Mouse (Mus musculus): ENCODE data around the gene Ncoa3. TPM values are rescaled to one million over a fixed set of nuclear protein-coding genes. Genes with fewer than 3 reads are reported as not detected.

The Ncoa3 gene
- polyA plus RNA-seq, 1 experiment from 2014 or later = 17.4 TPM

GRCm38 (mm10) chr2:166021642-166022041 lies 29.2 kb downstream of the Ncoa3 start:
- Histone ChIP-seq H3K27ac (ENCODE audit: poor library complexity, severe bottlenecking) (peak overlapping the region; percentile 6; the same call in 1 of the 2 replicates), H3K4me3 (no peak overlapping the region), H3K9ac (no peak overlapping the region), H3K4me2 (no peak overlapping the region), H3K27me3 (replicated peaks) (no peaks in the 10 kb centered on the region), H3K9me3 (replicated peaks) (no peaks in the 10 kb centered on the region), H3K4me1 (replicated peaks) (peaks cover 46% of the 10 kb centered on the region), H3K36me3 (no peaks in the 10 kb centered on the region)
- no peak for ATAC-seq (ENCODE audit: insufficient number of reproducible peaks, low FRiP score)
- WGBS = 43% methylated on average over 3 of the region's 3 CpGs

- peaks cover 42% of the 10 kb centered on the region for H3K4me1 ChIP-seq (replicated peaks)
- peak overlapping the region; percentile 58 for H3K27ac ChIP-seq (ENCODE audit: poor library complexity, severe bottlenecking)
- 0 out of 2 replicates have a peak overlapping the region, but pooled peaks have one; percentile 9 for H3K4me2 ChIP-seq
- H3K27me3 ChIP-seq (replicated peaks) = no peaks in the 10 kb centered on the region
- 47% methylated on average over 8 of the region's 8 CpGs for WGBS
- no peaks in the 10 kb centered on the region for H3K9me3 ChIP-seq (replicated peaks)
- ATAC-seq (ENCODE audit: insufficient number of reproducible peaks, low FRiP score) = no peak
- no peaks in the 10 kb centered on the region for H3K36me3 ChIP-seq
- H3K9ac ChIP-seq = no peak overlapping the region
- no peak overlapping the region for H3K4me3 ChIP-seq
Measured at GRCm38 (mm10) chr2:166022327-166022726, 29.9 kb downstream of the Ncoa3 start.

GRCm38 (mm10) chr2:166024079-166024478 lies 31.6 kb downstream of the Ncoa3 start:
- Histone ChIP-seq H3K27me3 (replicated peaks) (no peaks in the 10 kb centered on the region), H3K4me3 (no peak overlapping the region), H3K9ac (no peak overlapping the region), H3K9me3 (replicated peaks) (no peaks in the 10 kb centered on the region), H3K4me1 (replicated peaks) (peaks cover 38% of the 10 kb centered on the region), H3K4me2 (no peak overlapping the region), H3K36me3 (no peaks in the 10 kb centered on the region), H3K27ac (ENCODE audit: poor library complexity, severe bottlenecking) (no peak overlapping the region)
- 76% methylated on average over 3 of the region's 3 CpGs for WGBS
- ATAC-seq (ENCODE audit: insufficient number of reproducible peaks, low FRiP score) = no peak

DNA sequence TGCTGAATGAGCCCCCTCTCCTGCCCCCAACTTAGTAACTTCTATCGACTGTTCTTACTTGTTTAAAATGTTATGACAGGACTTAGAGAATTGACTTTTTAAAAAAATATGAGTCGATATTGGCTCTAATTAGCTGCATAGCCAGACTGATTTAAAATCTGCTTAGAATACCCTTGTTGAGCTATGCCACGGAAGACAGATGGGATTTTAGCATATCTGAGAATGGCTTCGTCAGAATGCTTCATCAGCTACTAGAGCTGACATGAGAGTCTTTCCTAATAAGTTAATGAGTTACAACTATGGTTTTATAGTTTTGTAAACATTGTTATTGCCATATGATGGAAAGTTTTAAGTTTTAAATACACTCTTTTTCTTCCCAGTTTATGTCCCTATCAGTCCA lies 32.2 kb downstream of the Ncoa3 start:
- no peak overlapping the region for H3K9ac ChIP-seq
- ATAC-seq (ENCODE audit: insufficient number of reproducible peaks, low FRiP score) = no peak
- H3K4me2 ChIP-seq = no peak overlapping the region
- H3K4me3 ChIP-seq = no peak overlapping the region
- H3K27me3 ChIP-seq (replicated peaks) = no peaks in the 10 kb centered on the region
- H3K4me1 ChIP-seq (replicated peaks) = peaks cover 41% of the 10 kb centered on the region
- no peak overlapping the region for H3K27ac ChIP-seq (ENCODE audit: poor library complexity, severe bottlenecking)
- 92% methylated on average over 4 of the region's 4 CpGs for WGBS
- no peaks in the 10 kb centered on the region for H3K9me3 ChIP-seq (replicated peaks)
- no peaks in the 10 kb centered on the region for H3K36me3 ChIP-seq

GRCm38 (mm10) chr2:166025943-166026342 lies 33.5 kb downstream of the Ncoa3 start:
- Histone ChIP-seq H3K9ac (no peak overlapping the region; the same call in 1 of the 2 replicates), H3K27ac (ENCODE audit: poor library complexity, severe bottlenecking) (no peak overlapping the region), H3K4me2 (no peak overlapping the region), H3K4me3 (no peak overlapping the region), H3K27me3 (replicated peaks) (no peaks in the 10 kb centered on the region), H3K4me1 (replicated peaks) (peaks cover 44% of the 10 kb centered on the region), H3K9me3 (replicated peaks) (no peaks in the 10 kb centered on the region), H3K36me3 (no peaks in the 10 kb centered on the region)
- WGBS = 73% methylated on average over 5 of the region's 5 CpGs
- no peak for ATAC-seq (ENCODE audit: insufficient number of reproducible peaks, low FRiP score)

GRCm38 (mm10) chr2:166027834-166028233 lies 35.4 kb downstream of the Ncoa3 start:
- Histone ChIP-seq H3K4me1 (replicated peaks) (peaks cover 43% of the 10 kb centered on the region), H3K4me2 (no peak overlapping the region), H3K9me3 (replicated peaks) (no peaks in the 10 kb centered on the region), H3K36me3 (no peaks in the 10 kb centered on the region), H3K27ac (ENCODE audit: poor library complexity, severe bottlenecking) (no peak overlapping the region), H3K27me3 (replicated peaks) (no peaks in the 10 kb centered on the region), H3K4me3 (no peak overlapping the region), H3K9ac (no peak overlapping the region)
- no peak for ATAC-seq (ENCODE audit: insufficient number of reproducible peaks, low FRiP score)
- whole genome bisulfite sequencing = 91% methylated on average over 3 of the region's 3 CpGs

DNA sequence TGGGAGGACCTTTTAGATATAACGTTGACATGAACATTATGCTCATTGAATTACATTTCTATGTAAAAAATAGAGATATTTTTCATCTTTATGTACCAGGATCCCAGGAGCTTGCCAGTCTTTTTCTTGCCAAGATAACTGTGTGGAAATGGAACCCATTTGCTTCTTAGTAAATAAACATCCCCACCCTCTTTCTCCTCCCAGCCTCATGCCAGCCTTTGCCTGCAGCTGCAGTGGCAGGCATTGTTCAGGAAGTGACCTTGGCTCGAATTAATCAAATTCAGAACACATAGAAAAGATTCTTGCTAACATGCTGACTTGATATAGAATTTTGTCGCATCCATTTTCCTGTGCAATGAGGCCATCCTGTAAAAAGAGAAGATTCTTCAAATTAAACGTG lies 36.8 kb downstream of the Ncoa3 start:
- H3K36me3 ChIP-seq = no peaks in the 10 kb centered on the region
- WGBS = 63% methylated on average over 4 of the region's 4 CpGs
- H3K9me3 ChIP-seq (replicated peaks) = no peaks in the 10 kb centered on the region
- ATAC-seq (ENCODE audit: insufficient number of reproducible peaks, low FRiP score) = no peak
- H3K9ac ChIP-seq = no peak overlapping the region
- H3K4me3 ChIP-seq = no peak overlapping the region
- H3K4me1 ChIP-seq (replicated peaks) = peaks cover 37% of the 10 kb centered on the region
- H3K27me3 ChIP-seq (replicated peaks) = no peaks in the 10 kb centered on the region
- H3K4me2 ChIP-seq = no peak overlapping the region
- H3K27ac ChIP-seq (ENCODE audit: poor library complexity, severe bottlenecking) = peak overlapping the region; percentile 40; the same call in 1 of the 2 replicates

DNA sequence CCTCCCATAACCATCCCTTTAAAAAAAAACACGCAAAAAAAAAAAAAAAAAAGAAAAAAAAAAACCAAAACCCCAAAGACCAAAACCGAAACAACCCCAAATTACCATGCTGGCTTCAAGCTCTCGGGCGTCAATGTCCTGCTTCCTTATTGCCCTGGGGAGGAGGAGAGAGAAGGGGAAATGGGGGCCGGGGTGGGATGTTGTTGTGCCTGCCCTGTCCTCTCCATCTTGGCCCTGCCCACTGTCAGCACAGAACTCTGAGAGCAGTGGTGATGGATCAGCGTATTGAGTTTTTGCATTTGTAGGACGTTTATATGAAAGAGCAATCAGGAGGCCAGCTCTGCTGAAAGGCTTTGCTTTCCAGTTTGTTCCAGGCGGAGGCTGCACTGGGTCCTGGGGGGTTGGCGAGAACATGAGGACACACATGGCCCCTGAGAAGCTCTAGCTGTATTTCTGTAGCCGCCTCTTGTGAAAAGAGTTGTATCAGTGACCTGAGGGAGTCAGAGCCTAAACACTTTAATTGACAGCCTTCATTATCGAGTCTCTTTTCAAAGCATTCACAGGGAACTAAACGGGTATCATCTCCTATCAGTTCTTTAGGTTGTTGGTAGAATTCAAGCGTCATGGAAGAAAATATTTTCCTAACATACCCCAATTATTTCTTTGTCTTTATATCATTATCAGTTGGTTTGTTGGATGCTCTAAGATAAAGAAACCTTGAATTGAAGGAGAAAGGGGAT lies 38.0 kb downstream of the Ncoa3 start:
- peak overlapping the region; percentile 31 for H3K4me3 ChIP-seq
- peak overlapping the region; percentile 93 for H3K27ac ChIP-seq (ENCODE audit: poor library complexity, severe bottlenecking)
- H3K36me3 ChIP-seq = no peaks in the 10 kb centered on the region
- peaks cover 43% of the 10 kb centered on the region for H3K4me1 ChIP-seq (replicated peaks)
- peak overlapping the region; percentile 69 for H3K4me2 ChIP-seq
- H3K9me3 ChIP-seq (replicated peaks) = no peaks in the 10 kb centered on the region
- peak overlapping the region; percentile 51 for H3K9ac ChIP-seq
- WGBS = 8% methylated on average over 13 of the region's 13 CpGs
- H3K27me3 ChIP-seq (replicated peaks) = no peaks in the 10 kb centered on the region
- ATAC-seq (ENCODE audit: insufficient number of reproducible peaks, low FRiP score) = no peak

DNA sequence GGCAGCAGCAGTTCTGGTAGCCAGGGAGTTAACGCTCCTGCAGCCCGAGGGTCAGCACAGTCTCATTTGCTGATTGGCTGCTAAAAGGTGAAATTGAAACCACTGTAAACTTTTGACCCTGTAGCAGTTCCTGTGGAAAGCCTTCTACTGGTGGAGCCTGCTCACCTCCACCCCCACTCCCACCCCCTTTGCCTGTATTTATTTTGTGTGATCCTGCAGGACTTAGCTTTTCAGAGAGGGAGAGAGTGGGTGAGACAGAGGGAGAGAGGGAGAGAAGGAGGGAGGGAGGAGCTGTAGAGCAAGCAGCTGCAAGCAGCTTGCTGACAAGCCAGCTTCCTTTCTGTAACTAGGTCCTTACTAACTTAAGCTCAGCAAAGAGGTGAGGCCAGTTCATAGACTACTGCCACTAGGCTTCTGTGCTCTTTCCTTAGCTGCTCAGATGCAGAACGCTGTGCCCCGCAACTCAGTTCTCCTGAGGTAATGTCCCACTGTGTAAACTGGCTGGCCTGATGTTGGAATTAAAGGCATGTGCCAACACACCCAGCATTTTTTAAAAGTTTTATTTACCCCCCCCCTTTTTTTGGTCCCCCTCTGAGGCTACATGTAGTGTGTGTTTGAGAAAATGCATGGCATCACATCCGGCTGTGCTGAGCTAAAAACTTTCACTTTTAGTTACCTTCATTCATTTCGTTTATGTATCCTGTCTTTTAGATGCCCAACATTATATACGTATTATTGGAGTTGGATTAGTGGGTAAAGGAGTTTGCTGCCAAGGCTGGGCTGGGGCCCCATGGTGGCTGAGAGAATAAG lies 38.9 kb downstream of the Ncoa3 start:
- Histone ChIP-seq H3K9ac (peak overlapping the region; percentile 55), H3K4me2 (peak overlapping the region; percentile 69), H3K9me3 (replicated peaks) (no peaks in the 10 kb centered on the region), H3K36me3 (no peaks in the 10 kb centered on the region), H3K4me1 (replicated peaks) (peaks cover 43% of the 10 kb centered on the region), H3K4me3 (peak overlapping the region; percentile 31), H3K27ac (ENCODE audit: poor library complexity, severe bottlenecking) (peak overlapping the region; percentile 93), H3K27me3 (replicated peaks) (no peaks in the 10 kb centered on the region)
- peak; percentile 85 for ATAC-seq (ENCODE audit: insufficient number of reproducible peaks, low FRiP score)
- 32% methylated on average over 7 of the region's 7 CpGs for WGBS

- Histone ChIP-seq H3K9ac (no peak overlapping the region), H3K27me3 (replicated peaks) (no peaks in the 10 kb centered on the region), H3K4me1 (replicated peaks) (peaks cover 43% of the 10 kb centered on the region), H3K4me3 (no peak overlapping the region), H3K4me2 (no peak overlapping the region), H3K9me3 (replicated peaks) (no peaks in the 10 kb centered on the region), H3K27ac (ENCODE audit: poor library complexity, severe bottlenecking) (no peak overlapping the region), H3K36me3 (no peaks in the 10 kb centered on the region)
- 78% methylated on average over 5 of the region's 5 CpGs for WGBS
- ATAC-seq (ENCODE audit: insufficient number of reproducible peaks, low FRiP score) = no peak
Measured at GRCm38 (mm10) chr2:166032628-166033027, 40.2 kb downstream of the Ncoa3 start.

GRCm38 (mm10) chr2:166034967-166035490 lies 42.6 kb downstream of the Ncoa3 start:
- H3K36me3 ChIP-seq = no peaks in the 10 kb centered on the region
- 50% methylated on average over 3 of the region's 3 CpGs for WGBS
- ATAC-seq (ENCODE audit: insufficient number of reproducible peaks, low FRiP score) = no peak
- no peak overlapping the region for H3K4me2 ChIP-seq
- H3K4me1 ChIP-seq (replicated peaks) = peaks cover 35% of the 10 kb centered on the region
- H3K9me3 ChIP-seq (replicated peaks) = no peaks in the 10 kb centered on the region
- H3K27me3 ChIP-seq (replicated peaks) = no peaks in the 10 kb centered on the region
- H3K9ac ChIP-seq = no peak overlapping the region
- peak overlapping the region; percentile 64 for H3K27ac ChIP-seq (ENCODE audit: poor library complexity, severe bottlenecking)
- no peak overlapping the region for H3K4me3 ChIP-seq
